Mouse (Mus musculus): ENCODE measurements around the gene Cdh8.
"Not testable (repeated sequence)": the region's sequence is repeated elsewhere in the genome, so short reads cannot be mapped to it uniquely, and the experiment has no call there.

Cdh8 gene

DNA sequence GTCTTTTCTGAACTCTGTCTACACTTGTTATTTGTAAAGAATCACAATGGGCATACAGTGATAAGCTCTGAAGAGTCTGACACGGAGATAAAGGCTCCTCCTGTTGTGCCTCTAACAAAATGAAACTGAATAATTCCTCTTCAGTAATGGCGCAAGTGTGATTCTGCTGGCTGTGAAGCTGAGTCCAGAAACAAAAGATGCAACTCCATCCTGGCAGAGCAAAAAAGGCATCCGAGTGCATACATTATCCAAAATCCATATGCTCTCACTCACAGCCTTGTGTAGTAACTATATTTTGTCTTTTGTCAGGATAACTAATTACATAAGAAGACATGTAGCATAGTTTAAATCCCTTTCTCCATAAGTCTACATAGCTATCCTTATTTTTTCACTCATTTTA is 149.1 kb downstream of the Cdh8 start:
- no peak for DNase-seq

DNA sequence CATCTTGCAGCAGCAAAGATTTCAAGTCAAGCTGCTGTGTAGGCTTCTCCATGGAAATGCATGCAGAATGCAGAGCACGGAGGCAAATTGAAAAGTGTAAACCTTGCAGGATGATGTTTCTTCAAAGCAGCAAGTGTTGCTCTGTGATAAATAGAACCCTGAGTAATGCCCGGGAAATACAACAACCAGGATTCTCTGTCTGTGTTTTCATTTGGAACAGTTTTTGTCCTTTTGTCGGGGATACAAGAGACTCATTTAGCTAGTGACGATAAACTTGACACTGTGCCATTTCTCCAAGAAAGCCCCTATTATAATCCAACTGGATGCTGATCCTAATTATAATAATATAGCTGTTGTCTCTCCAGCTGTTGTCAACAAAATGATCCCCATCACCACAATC is 181.9 kb downstream of the Cdh8 start:
- no peak for DNase-seq

GRCm38 (mm10) chr8:99223697-99224096 is 192.6 kb downstream of the Cdh8 start:
- no peak for DNase-seq

DNA sequence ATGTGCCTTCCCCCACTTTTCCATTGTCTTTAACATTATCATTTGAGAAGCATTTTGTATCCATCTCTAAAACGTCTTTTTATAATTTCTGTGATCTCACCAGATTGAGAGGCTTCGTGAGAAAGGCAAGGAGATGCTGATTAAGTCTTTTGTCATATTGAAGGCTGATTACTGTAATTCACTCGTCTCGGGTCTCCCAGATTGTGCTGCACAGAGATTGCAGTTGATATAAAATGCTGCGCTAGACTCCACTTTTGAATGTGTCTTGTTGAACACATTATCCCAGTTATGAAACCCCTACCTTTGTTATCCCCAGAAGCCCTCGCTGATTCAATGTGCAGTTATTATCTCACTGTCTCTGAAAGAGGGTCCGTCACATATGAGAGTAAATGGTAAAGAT is 211.1 kb downstream of the Cdh8 start:
- DNase-seq = no peak

DNA sequence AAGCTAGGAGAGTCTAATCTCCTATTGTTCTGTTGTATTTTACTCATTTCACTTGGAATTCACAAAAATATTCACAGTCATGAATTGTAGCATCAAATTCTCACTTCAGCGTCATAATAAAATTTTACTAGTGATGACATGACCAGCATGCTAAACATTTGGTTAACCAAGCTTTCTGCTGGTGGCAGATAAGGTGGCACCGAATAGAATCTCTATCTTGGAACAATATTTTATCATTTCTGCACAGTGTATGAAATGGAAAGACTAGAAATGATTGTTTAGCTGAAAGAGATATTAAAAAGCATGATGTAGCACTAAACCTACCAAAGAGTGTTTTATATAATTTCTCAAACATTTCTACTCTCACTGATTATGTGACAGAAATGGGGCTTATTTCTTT is 225.6 kb downstream of the Cdh8 start:
- no peak for DNase-seq

GRCm38 (mm10) chr8:99186879-99187278 is 229.4 kb downstream of the Cdh8 start:
- peak; percentile 16 for DNase-seq

- no peak for DNase-seq
Observed at GRCm38 (mm10) chr8:99184186-99184585, 232.1 kb downstream of the Cdh8 start.

DNA sequence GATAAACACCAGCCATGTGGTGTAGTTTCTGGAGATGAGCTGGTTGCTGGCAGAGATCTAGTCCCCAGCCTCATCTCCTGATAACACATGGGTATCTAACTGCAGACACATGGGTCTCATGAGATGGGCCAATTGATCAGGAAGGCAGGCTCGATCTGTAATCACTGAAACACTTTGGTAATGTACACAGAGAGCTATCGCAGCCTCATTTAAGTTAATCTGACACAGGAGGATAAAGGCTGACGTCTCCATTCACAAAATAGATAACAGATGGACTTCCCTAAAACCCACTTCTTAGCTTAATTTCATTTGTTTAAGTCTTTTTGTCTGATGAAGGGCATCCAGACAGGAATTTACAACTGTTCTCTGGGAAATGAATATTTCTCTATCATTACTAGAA is 249.3 kb downstream of the Cdh8 start:
- DNase-seq = no peak

DNA sequence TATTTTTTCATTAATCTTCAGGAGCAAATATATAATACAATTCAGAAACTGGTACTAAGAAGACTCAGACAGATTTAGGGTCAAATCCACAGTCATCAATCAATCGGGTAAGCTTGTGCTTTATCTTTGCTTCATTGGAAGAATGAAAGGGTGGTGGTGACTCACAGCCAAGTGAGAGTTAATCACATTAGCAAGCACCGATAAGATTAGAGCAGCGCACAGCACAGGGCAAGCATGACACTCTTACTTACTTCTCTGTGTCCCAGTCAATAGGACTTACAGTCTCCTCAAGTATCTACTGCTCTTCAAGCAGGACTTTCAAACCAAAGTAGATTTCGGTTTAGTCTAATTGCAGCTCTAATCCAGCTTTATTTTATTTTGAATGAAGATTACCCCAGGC is 254.6 kb downstream of the Cdh8 start:
- no peak for DNase-seq

GRCm38 (mm10) chr8:99145436-99145835 is 270.8 kb downstream of the Cdh8 start:
- DNase-seq = no peak

DNA sequence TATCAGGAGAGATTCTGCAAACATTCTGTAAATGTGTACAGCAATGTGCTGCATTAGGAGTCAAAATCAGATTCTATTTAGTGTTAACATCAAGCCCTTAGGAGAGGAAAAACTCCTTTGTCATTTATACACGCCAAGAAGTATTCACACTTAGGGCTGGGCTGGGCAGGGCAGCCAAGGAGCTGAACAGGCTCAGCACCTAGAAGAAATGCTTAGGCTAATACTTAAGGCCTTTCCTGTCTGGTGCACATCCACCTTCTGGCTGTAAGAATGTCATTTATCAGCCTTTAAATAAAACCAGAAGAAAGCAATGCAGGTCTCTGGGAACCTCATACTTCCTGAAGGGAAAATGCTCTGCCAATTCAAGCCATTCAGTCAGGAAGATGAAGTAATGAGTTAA is 271.5 kb downstream of the Cdh8 start:
- DNase-seq = not testable (repeated sequence)

DNA sequence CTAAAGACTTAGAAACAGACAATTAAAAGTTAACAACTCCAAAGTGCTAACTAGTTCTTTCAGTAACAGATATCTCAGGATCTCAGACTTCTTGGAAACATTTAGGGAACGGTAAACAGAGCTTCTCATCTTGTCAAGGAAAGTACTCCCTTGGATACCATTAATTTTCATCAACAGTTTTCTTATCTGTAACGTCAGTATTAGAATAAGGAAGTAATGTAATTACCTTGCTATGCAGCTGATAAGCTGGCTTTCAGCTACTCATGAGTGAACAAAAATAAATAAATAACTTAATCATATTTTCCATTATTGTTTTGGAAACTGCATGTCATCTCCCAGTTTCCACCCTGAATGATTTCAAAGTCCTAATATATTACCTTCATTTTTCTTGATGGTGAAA is 317.8 kb downstream of the Cdh8 start:
- DNase-seq = no peak

DNA sequence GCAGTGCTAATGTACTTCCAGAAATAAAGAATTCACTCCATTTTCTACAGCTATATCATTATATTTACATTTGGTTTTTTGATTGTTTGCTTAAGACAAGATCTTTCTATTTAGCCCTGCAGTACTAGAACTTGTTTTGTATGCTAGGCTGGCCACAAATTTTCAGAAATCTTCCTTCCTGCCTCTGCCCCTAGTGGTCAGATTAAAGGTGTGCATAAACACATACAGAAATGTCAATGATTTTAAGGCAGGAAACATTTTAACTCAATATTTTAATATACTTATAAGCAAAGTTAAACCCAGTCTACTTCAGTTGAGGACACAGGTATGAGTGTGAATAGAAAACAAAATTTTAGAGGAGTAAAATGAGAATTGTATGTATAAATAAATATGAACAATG is 364.9 kb downstream of the Cdh8 start:
- DNase-seq = no peak

DNA sequence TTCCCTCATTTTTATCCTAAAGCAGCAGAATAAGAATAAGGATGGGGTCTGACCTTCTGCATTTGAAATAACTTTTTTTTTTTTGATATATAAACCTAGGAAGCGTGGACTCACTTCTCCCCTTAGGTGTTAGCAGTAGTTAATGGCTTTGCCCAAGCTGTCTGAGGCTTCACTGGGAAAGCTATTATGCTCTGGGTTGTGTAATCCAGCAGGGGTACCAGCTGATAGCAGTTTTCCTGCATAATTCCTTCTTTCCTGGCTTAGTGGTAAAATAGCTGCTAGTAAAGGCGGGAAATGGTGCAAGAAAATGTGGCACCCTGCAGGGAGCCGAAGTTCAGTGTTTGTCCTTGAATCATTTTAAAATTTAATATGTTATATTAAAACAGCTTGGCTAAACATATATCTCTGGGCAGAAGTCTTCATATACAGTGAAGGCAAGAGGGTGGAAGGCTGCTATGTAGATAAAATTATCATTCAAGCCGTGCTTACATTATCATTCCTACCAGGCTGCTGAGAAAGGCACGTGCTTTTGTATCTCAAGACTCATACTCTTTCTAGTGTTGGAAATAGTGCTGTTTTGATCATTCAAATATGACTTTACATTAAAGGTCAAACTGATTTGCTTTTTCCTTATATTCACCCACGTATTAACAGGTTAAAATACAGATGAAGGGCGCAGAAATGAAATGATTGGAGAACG is 367.5 kb downstream of the Cdh8 start:
- no peak for DNase-seq

GRCm38 (mm10) chr8:99040423-99040822 is 375.8 kb downstream of the Cdh8 start:
- DNase-seq = no peak

DNA sequence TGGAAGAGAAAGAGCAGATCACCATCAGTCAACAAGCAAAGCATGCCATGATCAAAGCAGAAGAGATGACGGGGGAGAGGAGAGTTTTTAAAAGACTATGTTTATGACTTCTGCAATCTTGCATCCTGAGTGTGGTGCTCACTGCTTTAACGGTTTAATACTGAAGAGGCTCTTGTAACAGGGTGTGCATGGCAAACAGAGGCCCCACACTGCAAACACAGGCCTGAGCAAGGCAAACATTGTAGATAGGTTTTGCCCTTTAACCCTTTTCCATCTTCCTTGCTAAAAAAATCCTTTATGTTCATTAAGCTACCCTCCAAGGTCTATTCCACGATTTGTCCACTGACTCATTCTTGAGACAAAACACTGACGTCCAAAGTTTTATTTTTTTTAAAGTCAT is 385.2 kb downstream of the Cdh8 start:
- DNase-seq = no peak
